Mouse (Mus musculus): ENCODE data around the gene Rps6ka2. TPM values are rescaled to one million over a fixed set of nuclear protein-coding genes. Genes with fewer than 3 reads are reported as not detected.
"Not testable (repeated sequence)": the region's sequence is repeated elsewhere in the genome, so short reads cannot be mapped to it uniquely, and the experiment has no call there.

Gene Rps6ka2
- polyA plus RNA-seq (2016; fragmentation: Nextera tagmentation; extraction: Ambion mirVana) = 36.8 and 40.7 TPM in 2 replicates

DNA sequence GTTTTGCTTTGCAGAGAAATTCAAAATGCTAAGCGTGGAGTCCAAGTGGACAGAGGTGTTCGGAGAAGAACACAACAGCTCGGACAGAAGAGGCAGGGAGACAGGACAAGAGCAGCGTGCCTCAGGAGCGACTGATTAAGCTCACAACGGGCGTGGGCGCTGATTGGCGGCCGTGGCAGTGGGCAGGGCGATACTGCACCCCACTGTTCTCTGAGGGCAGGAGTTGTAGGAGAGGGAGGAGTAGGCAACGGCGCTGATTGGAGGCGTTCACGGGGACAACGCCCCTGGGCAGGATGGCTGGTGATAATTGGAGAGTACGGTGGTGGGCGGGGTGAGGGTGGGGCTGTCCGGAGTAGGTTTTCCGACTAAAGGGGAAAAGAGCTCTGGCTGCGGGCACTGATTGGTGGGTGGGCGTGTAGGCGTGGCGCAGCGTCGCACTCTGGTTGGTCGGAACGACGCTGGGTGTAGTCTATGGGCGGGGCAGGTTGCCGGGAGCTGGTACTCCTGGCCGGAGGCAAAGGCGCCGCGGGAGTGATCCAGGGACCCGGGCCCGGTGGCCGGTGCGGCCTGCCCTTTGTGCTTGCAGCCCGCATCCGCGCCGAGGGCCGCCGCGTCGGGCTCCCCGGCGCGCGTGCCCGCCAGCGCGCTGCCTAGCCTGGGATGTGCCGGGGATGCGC, at the start of gene Rps6ka2:
Gene Rps6ka2, plus strand, starts transcription at position 489 of the 677 bp plus-strand sequence.
- peak within 1 kb of the TSS; percentile 85 for H3K9ac ChIP-seq
- WGBS = under 1% methylated on average over 56 of the region's 56 CpGs
- no peaks in the 10 kb centered on the region for H3K27me3 ChIP-seq (replicated peaks)
- H3K27ac ChIP-seq = peak within 1 kb of the TSS; percentile 64
- ATAC-seq (ENCODE audit: low FRiP score, low read depth) = peak; percentile 99
- no peaks in the 10 kb centered on the region for H3K36me3 ChIP-seq
- H3K9me3 ChIP-seq = no peaks in the 10 kb centered on the region
- peak within 1 kb of the TSS; percentile 82 for H3K4me3 ChIP-seq
- H3K4me1 ChIP-seq = peaks cover 26% of the 10 kb centered on the region
- peak within 1 kb of the TSS; percentile 84 for H3K4me2 ChIP-seq (replicated peaks)

DNA sequence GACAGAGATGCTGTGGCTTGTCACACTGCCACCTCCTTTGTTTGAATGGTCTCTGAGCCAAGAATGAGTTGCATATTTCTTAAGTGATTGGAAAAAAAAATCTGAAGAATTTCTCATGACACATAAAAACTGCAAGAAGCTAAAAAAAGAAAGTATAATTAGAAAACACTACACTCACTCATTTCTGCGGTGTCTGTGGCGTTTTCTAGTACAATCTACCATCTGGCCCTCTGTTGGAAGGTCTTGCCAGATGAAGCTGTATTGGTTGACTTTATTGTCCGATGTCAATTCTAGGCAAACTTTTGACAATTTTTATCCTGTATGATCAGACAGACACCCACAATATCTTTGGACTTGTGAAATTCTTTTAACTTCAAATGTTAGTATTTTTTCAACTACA, 49.1 kb upstream of the Rps6ka2 start:
- 94% methylated on average over 3 of the region's 3 CpGs for WGBS
- H3K4me3 ChIP-seq; H3K27ac ChIP-seq; H3K4me2 ChIP-seq (replicated peaks); ATAC-seq (ENCODE audit: low FRiP score, low read depth); H3K27me3 ChIP-seq (replicated peaks); H3K9me3 ChIP-seq; H3K36me3 ChIP-seq; H3K4me1 ChIP-seq; H3K9ac ChIP-seq: not testable (repeated sequence)

DNA sequence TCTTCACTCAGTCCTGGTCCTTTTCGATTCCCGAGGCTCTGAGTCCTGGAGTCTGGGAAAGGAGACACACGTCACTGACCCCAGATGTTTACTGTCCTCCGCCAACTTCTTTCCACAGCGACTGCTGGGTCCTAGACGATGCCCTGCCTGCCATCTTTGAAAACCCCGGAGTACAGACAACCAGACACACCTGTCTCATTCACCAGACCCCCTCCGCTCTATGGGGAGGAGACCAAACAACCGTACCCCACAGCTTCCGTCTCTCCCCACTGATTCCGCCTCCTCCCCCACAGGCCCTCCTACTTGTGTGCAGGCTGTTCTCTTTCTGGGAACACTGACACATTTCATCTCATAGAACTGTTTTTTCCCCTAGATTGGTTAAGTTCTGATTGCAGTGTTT, 47.4 kb upstream of the Rps6ka2 start:
- ATAC-seq (ENCODE audit: low FRiP score, low read depth); H3K9me3 ChIP-seq; H3K36me3 ChIP-seq; H3K27me3 ChIP-seq (replicated peaks); H3K4me2 ChIP-seq (replicated peaks); H3K27ac ChIP-seq; H3K9ac ChIP-seq; H3K4me1 ChIP-seq; H3K4me3 ChIP-seq: not testable (repeated sequence)
- 88% methylated on average over 11 of the region's 11 CpGs for WGBS

DNA sequence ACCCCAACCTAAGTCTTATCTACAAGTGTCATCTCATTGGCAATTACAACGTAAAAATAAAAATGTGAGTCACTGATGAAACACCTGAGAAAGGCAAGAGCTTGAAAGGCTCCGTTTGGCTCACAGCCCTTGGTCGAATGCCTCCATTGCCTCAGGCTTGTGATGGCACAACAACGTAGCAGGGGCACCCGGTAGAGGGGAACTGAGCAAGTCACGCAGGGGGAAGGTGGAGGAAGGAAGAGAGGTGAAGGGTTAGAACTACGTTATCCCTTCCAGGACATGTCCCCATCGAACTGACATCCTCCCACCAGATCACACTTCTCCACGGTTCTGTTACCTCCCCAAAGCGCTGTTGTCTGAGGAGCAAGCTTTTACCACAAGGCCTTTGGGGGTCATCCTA, 43.4 kb upstream of the Rps6ka2 start:
- not testable (repeated sequence) for ATAC-seq (ENCODE audit: low FRiP score, low read depth); H3K4me2 ChIP-seq (replicated peaks); H3K27me3 ChIP-seq (replicated peaks); H3K4me1 ChIP-seq; H3K9me3 ChIP-seq; H3K27ac ChIP-seq; H3K36me3 ChIP-seq; H3K9ac ChIP-seq; H3K4me3 ChIP-seq
- WGBS = 87% methylated on average over 10 of the region's 10 CpGs

DNA sequence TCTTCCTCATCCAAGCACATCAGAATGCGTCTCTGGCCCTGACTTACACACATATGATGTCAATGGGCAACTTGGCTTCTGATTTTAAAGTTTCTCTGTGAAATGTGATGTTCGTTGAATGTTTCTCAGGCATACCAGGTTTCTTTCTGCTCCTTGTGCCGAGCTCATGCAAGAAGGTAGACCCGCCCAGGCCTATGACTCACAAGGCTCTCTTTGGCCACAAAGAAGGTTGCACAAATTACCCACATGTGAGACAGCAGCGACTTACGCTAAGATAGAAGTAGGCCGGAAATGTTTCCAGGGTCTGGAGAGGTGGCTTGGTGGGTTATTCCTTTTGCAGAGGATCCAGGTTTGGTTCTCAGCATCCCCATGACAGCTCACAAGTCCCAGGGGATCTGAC, 35.9 kb upstream of the Rps6ka2 start:
- H3K4me2 ChIP-seq (replicated peaks); ATAC-seq (ENCODE audit: low FRiP score, low read depth); H3K4me3 ChIP-seq; H3K27me3 ChIP-seq (replicated peaks); H3K4me1 ChIP-seq; H3K9ac ChIP-seq; H3K27ac ChIP-seq; H3K36me3 ChIP-seq; H3K9me3 ChIP-seq: not testable (repeated sequence)
- no CpG with 5 or more reads among the region's 7 CpGs for WGBS

DNA sequence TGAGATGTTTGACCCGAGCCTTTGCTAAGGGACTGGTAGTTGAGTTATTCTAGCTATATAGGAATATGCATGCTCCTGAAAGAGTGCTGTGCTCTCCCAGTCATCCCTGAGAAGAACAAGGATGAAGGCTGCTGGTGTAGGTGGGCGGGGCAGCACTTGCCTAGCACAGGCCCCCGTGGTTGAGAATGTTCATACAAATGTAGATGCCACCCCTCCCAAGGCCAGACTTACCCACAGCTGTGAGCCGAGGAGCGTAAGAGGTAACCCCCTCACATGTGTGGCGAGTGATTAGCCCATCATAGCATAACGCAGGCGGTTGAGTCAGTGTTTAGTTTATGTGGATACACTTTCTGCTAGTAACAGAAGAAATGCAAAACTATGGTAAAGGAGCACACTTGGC, 34.6 kb upstream of the Rps6ka2 start:
- H3K4me3 ChIP-seq; H3K9me3 ChIP-seq; H3K27me3 ChIP-seq (replicated peaks); H3K9ac ChIP-seq; H3K4me1 ChIP-seq; H3K27ac ChIP-seq; ATAC-seq (ENCODE audit: low FRiP score, low read depth); H3K36me3 ChIP-seq; H3K4me2 ChIP-seq (replicated peaks): not testable (repeated sequence)
- 90% methylated on average over 7 of the region's 8 CpGs for WGBS

DNA sequence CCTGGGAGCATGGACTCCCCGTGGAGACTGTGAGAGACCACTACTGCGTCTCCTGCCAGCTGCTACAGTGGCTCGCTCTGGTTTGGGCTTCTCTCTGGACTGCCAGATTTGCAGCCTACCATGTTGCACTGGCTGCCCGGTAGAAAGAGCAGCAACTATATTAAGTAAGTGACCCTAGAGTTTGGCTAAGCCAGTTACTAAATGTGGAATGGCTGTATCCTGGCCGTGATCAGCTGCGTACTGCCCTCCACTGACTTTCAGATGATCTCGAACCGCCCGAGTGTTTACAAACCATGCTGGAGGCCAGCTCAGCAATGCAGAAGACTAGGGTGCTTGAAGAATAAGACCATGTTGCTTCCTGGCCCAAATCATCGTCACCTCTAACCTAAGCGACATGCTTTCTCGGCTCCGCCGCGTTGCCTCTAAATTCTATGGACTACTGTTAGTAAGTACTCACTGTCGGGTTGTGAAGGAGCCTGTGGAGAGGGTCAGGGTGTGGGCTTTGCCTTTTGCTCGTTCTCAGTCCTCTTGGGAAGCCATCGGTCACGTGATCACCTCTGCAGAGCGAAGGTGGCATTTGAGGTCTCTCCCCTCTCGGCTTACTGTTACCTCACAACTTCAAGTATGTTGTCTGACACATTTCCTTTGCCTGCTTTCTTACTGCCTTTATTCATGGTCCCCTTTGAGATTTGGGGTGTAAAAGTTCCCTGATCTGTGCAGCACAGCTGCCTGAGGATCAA, 31.6 kb upstream of the Rps6ka2 start:
- H3K27ac ChIP-seq = no peak overlapping the region
- no peaks in the 10 kb centered on the region for H3K4me1 ChIP-seq
- 88% methylated on average over 21 of the region's 21 CpGs for WGBS
- no peak for ATAC-seq (ENCODE audit: low FRiP score, low read depth)
- H3K9ac ChIP-seq = no peak overlapping the region
- H3K4me2 ChIP-seq (replicated peaks) = no peak overlapping the region
- H3K9me3 ChIP-seq = no peaks in the 10 kb centered on the region
- no peaks in the 10 kb centered on the region for H3K27me3 ChIP-seq (replicated peaks)
- no peaks in the 10 kb centered on the region for H3K36me3 ChIP-seq
- no peak overlapping the region for H3K4me3 ChIP-seq

DNA sequence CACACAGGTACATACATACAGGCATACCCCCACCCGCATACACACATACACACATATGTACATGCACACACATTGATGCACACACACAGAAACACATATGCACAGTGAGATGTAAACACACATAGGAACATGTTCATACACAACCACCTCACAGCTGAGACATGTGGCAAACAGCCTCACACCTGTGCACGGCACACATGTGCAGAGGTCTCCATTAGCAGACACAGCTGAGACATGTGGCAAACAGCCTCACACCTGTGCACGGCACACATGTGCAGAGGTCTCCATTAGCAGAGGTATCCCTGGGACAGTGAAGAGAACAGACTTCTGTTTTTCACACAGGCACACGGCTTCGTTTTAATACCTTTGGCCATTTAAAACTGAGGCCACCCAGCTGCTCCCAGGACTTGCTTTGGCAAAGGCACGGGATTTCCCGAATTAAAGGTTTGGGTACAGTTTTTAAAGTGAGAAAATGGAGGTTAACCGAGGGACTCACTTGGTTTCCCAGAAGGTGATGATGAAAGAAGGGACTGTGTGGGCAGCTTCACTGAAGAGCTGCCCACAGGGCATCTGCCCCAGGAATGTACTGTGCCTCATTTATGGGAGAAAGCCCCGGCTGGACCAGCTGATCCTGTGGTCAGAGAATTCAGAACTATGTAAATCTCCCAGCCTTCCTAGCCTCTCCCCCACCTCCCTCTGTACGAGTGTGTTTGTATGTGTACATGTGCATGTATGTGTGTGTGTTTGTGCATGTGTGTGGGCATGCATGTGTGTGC, 29.3 kb upstream of the Rps6ka2 start:
- Histone ChIP-seq H3K27me3 (replicated peaks) (no peaks in the 10 kb centered on the region), H3K27ac (no peak overlapping the region), H3K9me3 (no peaks in the 10 kb centered on the region), H3K4me3 (no peak overlapping the region), H3K4me2 (replicated peaks) (no peak overlapping the region), H3K36me3 (no peaks in the 10 kb centered on the region), H3K9ac (no peak overlapping the region), H3K4me1 (no peaks in the 10 kb centered on the region)
- ATAC-seq (ENCODE audit: low FRiP score, low read depth) = no peak
- 86% methylated on average over 10 of the region's 10 CpGs for WGBS

DNA sequence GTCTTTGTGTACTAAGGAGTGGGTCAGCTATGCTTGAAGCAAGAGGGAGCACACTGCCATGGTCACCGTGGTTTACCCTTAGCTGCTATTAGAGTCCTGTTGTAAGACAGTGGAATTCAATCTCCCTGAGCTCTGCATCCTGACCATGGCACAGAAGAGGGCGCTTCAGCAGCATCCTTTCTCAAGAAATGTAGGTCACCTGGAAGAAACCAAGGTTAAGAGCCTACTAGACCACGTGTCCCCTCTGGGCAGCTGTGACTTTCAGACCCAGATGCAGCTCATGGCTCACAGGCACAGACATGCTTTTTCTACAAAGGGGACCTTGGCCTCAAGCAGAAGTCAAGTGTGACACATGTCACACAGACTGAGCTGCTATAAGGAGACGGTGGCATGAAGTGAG, 27.5 kb upstream of the Rps6ka2 start:
- Histone ChIP-seq H3K4me2 (replicated peaks) (no peak overlapping the region), H3K36me3 (no peaks in the 10 kb centered on the region), H3K4me1 (no peaks in the 10 kb centered on the region), H3K27ac (no peak overlapping the region), H3K9ac (no peak overlapping the region), H3K9me3 (no peaks in the 10 kb centered on the region), H3K4me3 (no peak overlapping the region), H3K27me3 (replicated peaks) (no peaks in the 10 kb centered on the region)
- WGBS = 61% methylated on average over 4 of the region's 4 CpGs
- no peak for ATAC-seq (ENCODE audit: low FRiP score, low read depth)

DNA sequence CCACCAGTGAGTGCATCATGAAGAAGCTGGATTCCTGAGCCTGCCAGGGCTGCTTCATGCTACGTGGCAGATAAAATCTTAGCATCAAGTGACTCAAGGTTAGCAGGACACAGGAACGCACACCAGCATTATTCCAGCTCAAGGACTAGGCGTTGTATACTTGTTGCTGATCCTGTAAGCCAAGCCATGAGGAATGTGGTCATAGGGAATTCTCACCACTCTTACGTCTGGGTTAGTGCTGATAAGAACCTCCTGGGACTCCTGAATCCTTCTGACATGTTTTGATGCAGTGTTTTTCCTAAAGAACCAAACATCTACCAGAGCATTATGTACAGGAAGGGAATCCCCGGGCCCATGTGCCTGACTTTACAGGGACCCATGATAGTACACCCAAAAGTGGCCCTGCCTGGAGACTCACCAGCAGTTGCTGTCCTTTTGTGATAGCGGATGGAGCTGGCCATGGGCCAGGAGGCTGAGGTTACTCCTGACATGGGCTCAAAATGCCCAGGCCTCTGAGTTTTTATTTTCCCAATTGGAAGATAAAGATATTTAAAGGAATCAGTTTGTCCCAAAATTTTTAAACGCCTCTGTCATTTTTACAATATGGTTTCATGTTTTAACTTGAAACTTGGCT, 25.9 kb upstream of the Rps6ka2 start:
- H3K9ac ChIP-seq = no peak overlapping the region
- no peak for ATAC-seq (ENCODE audit: low FRiP score, low read depth)
- H3K27ac ChIP-seq = no peak overlapping the region
- no peaks in the 10 kb centered on the region for H3K9me3 ChIP-seq
- H3K36me3 ChIP-seq = no peaks in the 10 kb centered on the region
- 91% methylated on average over 7 of the region's 7 CpGs for WGBS
- H3K4me2 ChIP-seq (replicated peaks) = no peak overlapping the region
- H3K4me1 ChIP-seq = no peaks in the 10 kb centered on the region
- H3K27me3 ChIP-seq (replicated peaks) = no peaks in the 10 kb centered on the region
- no peak overlapping the region for H3K4me3 ChIP-seq

DNA sequence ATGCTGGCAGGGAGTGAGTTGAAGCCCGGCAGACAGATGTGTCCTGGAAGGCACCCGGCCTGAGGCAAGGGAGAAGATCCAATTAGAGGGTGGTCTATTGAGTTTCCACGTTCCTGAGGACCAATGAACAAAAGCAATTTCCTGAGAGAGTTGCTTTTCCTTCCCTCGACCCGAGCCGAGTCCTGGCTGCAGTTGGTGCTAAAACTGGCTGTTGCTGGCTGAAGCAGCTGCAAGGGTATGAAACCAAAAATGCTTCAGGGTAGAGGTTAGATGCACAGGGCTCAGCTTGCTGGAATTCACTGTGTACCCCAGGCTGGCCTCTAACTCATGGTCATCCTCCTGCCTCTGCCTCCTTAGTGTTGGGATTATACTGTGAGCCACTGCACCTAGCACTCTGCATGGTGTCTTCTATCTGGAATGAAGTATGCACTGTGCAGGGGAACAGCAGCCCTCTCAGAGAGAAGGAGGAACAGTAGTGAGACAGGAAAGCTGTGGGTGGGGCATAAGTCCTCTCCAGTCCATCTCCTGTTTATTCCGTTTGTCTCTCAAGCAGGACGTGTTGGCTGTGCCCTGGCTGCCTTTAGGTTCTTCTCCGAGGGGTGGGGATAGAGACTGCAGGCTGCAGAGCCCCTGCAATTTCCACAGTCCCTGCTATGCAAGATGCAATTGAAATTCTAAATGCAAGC, 24.4 kb upstream of the Rps6ka2 start:
- WGBS = 54% methylated on average over 9 of the region's 9 CpGs
- Histone ChIP-seq H3K36me3 (no peaks in the 10 kb centered on the region), H3K4me2 (replicated peaks) (no peak overlapping the region), H3K27ac (no peak overlapping the region), H3K27me3 (replicated peaks) (no peaks in the 10 kb centered on the region), H3K4me1 (no peaks in the 10 kb centered on the region), H3K9ac (no peak overlapping the region), H3K4me3 (no peak overlapping the region), H3K9me3 (no peaks in the 10 kb centered on the region)
- no peak for ATAC-seq (ENCODE audit: low FRiP score, low read depth)

DNA sequence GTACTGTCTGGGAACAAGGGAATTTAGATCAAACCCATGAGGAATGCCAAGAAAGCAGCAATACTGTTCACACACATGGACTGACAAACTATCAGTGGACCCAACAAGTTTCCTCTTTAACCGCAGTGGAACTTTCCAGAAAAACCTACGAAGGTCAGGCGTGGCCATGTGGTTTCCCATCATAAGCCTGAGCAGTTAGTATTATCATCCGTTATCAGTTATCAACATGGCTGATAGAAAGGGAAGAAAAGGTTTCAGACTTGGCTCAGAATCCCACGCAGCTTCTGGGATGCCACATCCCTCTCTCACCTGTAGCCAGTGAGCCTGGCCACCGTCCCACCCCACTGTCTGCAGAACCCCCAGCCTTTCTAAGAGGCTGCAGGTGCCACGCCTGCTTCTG, 23.4 kb upstream of the Rps6ka2 start:
- H3K4me3 ChIP-seq = no peak overlapping the region
- H3K9ac ChIP-seq = no peak overlapping the region
- WGBS = 90% methylated on average over 7 of the region's 7 CpGs
- H3K9me3 ChIP-seq = no peaks in the 10 kb centered on the region
- no peaks in the 10 kb centered on the region for H3K4me1 ChIP-seq
- no peak overlapping the region for H3K4me2 ChIP-seq (replicated peaks)
- H3K27me3 ChIP-seq (replicated peaks) = no peaks in the 10 kb centered on the region
- H3K27ac ChIP-seq = no peak overlapping the region
- ATAC-seq (ENCODE audit: low FRiP score, low read depth) = no peak
- H3K36me3 ChIP-seq = no peaks in the 10 kb centered on the region
